In the genomic region with DNA sequence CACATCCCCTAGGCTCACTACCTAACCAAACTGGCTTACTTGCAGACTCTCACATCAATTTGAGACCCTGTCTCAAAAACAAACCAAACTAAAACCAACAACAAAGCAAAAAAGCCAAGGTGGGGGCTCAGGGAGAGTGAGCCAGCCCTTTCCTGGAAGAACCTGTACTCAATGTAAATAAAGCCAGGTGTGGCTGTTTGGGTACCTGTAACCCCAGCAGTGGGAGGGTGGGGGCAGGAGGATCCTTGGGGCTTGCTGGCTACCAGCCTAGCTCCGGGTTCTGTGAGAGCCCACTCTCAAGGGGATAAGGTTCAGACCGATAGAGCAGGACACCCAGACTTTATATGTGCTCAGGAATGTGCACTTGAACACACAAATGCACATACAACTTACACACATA, we compare ENCODE assay signal across 20 mouse cellular contexts. TPM values are rescaled to one million over a fixed set of nuclear protein-coding genes. Genes with fewer than 3 reads are reported as not detected.
DNase-seq lines count a peak whose midpoint lies in the region; ATAC-seq and TF ChIP-seq lines count a peak whose summit lies in the region.
"Had no signal": no experiment of that assay in that cellular context is flagged by ENCODE, and none has a peak within 500 bp of the region (broad histone marks: within the 10 kb centered on the region; RNA-seq: fewer than 3 reads in every experiment).

No protein-coding gene starts in this region.

- H3K27me3 ChIP-seq in ES-Bruce4 (ENCODE audit: control insufficient read depth, insufficient read depth, low read length, poor library complexity, severe bottlenecking): no peaks in the 10 kb centered on the region
- no peaks in the 10 kb centered on the region for H3K27me3 ChIP-seq in stomach, embryonic 14.5 days (ENCODE audit: control insufficient read depth, insufficient read depth, low read length)
- no peaks in the 10 kb centered on the region for H3K27me3 ChIP-seq in stomach, postnatal 0 days (ENCODE audit: control insufficient read depth, insufficient read depth, low read length)
- no peaks in the 10 kb centered on the region for H3K27me3 ChIP-seq in heart, adult 2 months (ENCODE audit: control insufficient read depth, insufficient read depth, low read length)
- H3K27me3 ChIP-seq: hindbrain, embryonic 12.5 days; hindbrain, embryonic 15.5 days had no signal

- no peak for TF ChIP-seq CTCF in ES-Bruce4 (IDR thresholded peaks at IDR 0.05; ENCODE audit: low read depth, low read length)
- no peak for TF ChIP-seq CTCF in stomach, postnatal 0 days (IDR thresholded peaks at IDR 0.05; ENCODE audit: low read depth)
- no peak for TF ChIP-seq CTCF in heart, adult 2 months (IDR thresholded peaks at IDR 0.05)

- no peak overlapping the region for H3K4me3 ChIP-seq in ES-Bruce4 (ENCODE audit: low read depth, low read length)
- H3K4me3 ChIP-seq in stomach, embryonic 14.5 days (ENCODE audit: low read depth, low read length): no peak overlapping the region
- H3K4me3 ChIP-seq in stomach, postnatal 0 days (ENCODE audit: low read depth, low read length): no peak overlapping the region
- no peak overlapping the region for H3K4me3 ChIP-seq in heart, adult 2 months
- H3K4me3 ChIP-seq: hindbrain, embryonic 12.5 days; hindbrain, embryonic 15.5 days had no signal

- TF ChIP-seq POLR2A in ES-Bruce4 (IDR thresholded peaks at IDR 0.05; ENCODE audit: insufficient read depth, low read length): no peak
- TF ChIP-seq POLR2A in heart, adult 2 months (IDR thresholded peaks at IDR 0.05; ENCODE audit: insufficient read depth, low read depth, low read length): no peak

- H3K4me2 ChIP-seq in stomach, embryonic 14.5 days (replicated peaks; ENCODE audit: low read depth, low read length): no peak overlapping the region
- no peak overlapping the region for H3K4me2 ChIP-seq in stomach, postnatal 0 days (replicated peaks; ENCODE audit: low read depth)
- H3K4me2 ChIP-seq: heart, embryonic 11.5 days; hindbrain, embryonic 12.5 days; hindbrain, embryonic 15.5 days had no signal

- H3K79me2 ChIP-seq in heart, adult 2 months (replicated peaks; ENCODE audit: control insufficient read depth, insufficient read depth, low read length): no peaks in the 10 kb centered on the region

- 80% methylated on average over 2 of the region's 2 CpGs for WGBS in stomach, embryonic 14.5 days
- 72% methylated on average over 2 of the region's 2 CpGs for WGBS in stomach, postnatal 0 days
- 72% methylated on average over 2 of the region's 2 CpGs for WGBS in heart, adult 2 months

- peak; percentile 60; the same call in 1 of the 2 replicates for TF ChIP-seq EP300 in ES-Bruce4 (IDR thresholded peaks at IDR 0.05; ENCODE audit: insufficient read depth, low read depth, low read length)
- no peak for TF ChIP-seq EP300 in stomach, postnatal 0 days (optimal IDR thresholded peaks at IDR 0.05)
- no peak for TF ChIP-seq EP300 in heart, adult 2 months (IDR thresholded peaks at IDR 0.05; ENCODE audit: insufficient read depth, low read depth, low read length)

- peak overlapping the region; percentile 55 for H3K27ac ChIP-seq in ES-Bruce4 (ENCODE audit: insufficient read depth, low read length)
- H3K27ac ChIP-seq in stomach, embryonic 14.5 days (ENCODE audit: low read length): no peak overlapping the region
- no peak overlapping the region for H3K27ac ChIP-seq in stomach, postnatal 0 days (replicated peaks)
- no peak overlapping the region for H3K27ac ChIP-seq in heart, adult 2 months
- H3K27ac ChIP-seq: hindbrain, embryonic 12.5 days; hindbrain, embryonic 15.5 days had no signal

- H3K9me3 ChIP-seq in ES-Bruce4 (replicated peaks; ENCODE audit: control insufficient read depth, insufficient read depth, low read length, poor library complexity, severe bottlenecking): no peaks in the 10 kb centered on the region
- no peaks in the 10 kb centered on the region for H3K9me3 ChIP-seq in stomach, embryonic 14.5 days (ENCODE audit: control insufficient read depth, low read depth, low read length)
- H3K9me3 ChIP-seq in stomach, postnatal 0 days (ENCODE audit: control insufficient read depth, low read length): no peaks in the 10 kb centered on the region
- H3K9me3 ChIP-seq: G1E; hindbrain, embryonic 12.5 days; hindbrain, embryonic 15.5 days had no signal

- no peaks in the 10 kb centered on the region for H3K4me1 ChIP-seq in ES-Bruce4 (ENCODE audit: control insufficient read depth, insufficient read depth, low read length)
- H3K4me1 ChIP-seq in stomach, embryonic 14.5 days (ENCODE audit: control insufficient read depth, insufficient read depth, low read length): no peaks in the 10 kb centered on the region
- H3K4me1 ChIP-seq in stomach, postnatal 0 days (replicated peaks; ENCODE audit: control insufficient read depth, insufficient read depth): no peaks in the 10 kb centered on the region
- no peaks in the 10 kb centered on the region for H3K4me1 ChIP-seq in heart, adult 2 months (ENCODE audit: control insufficient read depth, insufficient read depth, low read length)
- H3K4me1 ChIP-seq: hindbrain, embryonic 12.5 days; hindbrain, embryonic 15.5 days had no signal

- H3K36me3 ChIP-seq in ES-Bruce4 (ENCODE audit: control insufficient read depth, insufficient read depth, low read length, poor library complexity, severe bottlenecking): peaks cover 66% of the 10 kb centered on the region
- H3K36me3 ChIP-seq in stomach, embryonic 14.5 days (ENCODE audit: control insufficient read depth, insufficient read depth, low read length): no peaks in the 10 kb centered on the region; the same call in 1 of the 2 replicates
- H3K36me3 ChIP-seq in stomach, postnatal 0 days (ENCODE audit: control insufficient read depth, insufficient read depth, low read length): no peaks in the 10 kb centered on the region
- H3K36me3 ChIP-seq in heart, adult 2 months (ENCODE audit: control insufficient read depth, insufficient read depth, low read length): no peaks in the 10 kb centered on the region
- H3K36me3 ChIP-seq: G1E had no signal

- intact Hi-C loops in heart, adult 2 months (cut with DNase I): no loop called here
- intact Hi-C loops in gastrocnemius, postnatal 14 days (cut with DNase I; ENCODE audit: low total_unique reads): no loop called here

- peak; percentile 44 for DNase-seq in ES-CJ7 (ENCODE audit: low read depth, low spot score)
- DNase-seq in stomach, postnatal 0 days (ENCODE audit: low spot score): peak; percentile 17
- DNase-seq in heart, adult 2 months: no peak
- DNase-seq in gastrocnemius, postnatal 14 days: no peak
- DNase-seq: adrenal gland, postnatal 10 days; adrenal gland, postnatal 36 days; cerebellum, adult 18-20 months; cerebellum, adult 9-10 months; cerebellum, postnatal 14 days; forebrain, postnatal 0 days; gastrocnemius, postnatal 36 days had no signal

- H3K9ac ChIP-seq in ES-Bruce4 (ENCODE audit: low read depth, poor library complexity, severe bottlenecking): no peak overlapping the region
- no peak overlapping the region for H3K9ac ChIP-seq in stomach, embryonic 14.5 days (replicated peaks; ENCODE audit: low read depth, low read length)
- no peak overlapping the region for H3K9ac ChIP-seq in stomach, postnatal 0 days (ENCODE audit: low read length)
- no peak overlapping the region for H3K9ac ChIP-seq in heart, adult 2 months (ENCODE audit: low read depth, low read length)
- H3K9ac ChIP-seq: forebrain, postnatal 0 days; hindbrain, embryonic 12.5 days; hindbrain, embryonic 15.5 days had no signal

- ATAC-seq in stomach, embryonic 14.5 days (ENCODE audit: insufficient number of reproducible peaks, insufficient read depth, low FRiP score, low read depth): peak; percentile 49; the same call in 1 of the 2 replicates
- peak; percentile 54; the same call in 1 of the 2 replicates for ATAC-seq in stomach, postnatal 0 days (ENCODE audit: low FRiP score, low TSS enrichment)
- ATAC-seq: CD4-positive, CD25-positive, alpha-beta regulatory T cell, adult 4 months; forebrain, embryonic 14.5 days; forebrain, postnatal 0 days; Patski had no signal

RNA-seq across cellular contexts. Expression of a gene that starts 25.6 kb away (rescaled TPM):
- polyA plus RNA-seq in ES-Bruce4 (2011; ENCODE audit: insufficient read depth, insufficient read length, low read depth, missing spikeins): 47.5 and 50.7 TPM in 2 replicates
- polyA plus RNA-seq in stomach, embryonic 14.5 days (2014; fragmentation: Nextera tagmentation; extraction: Ambion mirVana): 36.5 and 37.6 TPM in 2 replicates
- polyA plus RNA-seq in stomach, postnatal 0 days (2015; fragmentation: Nextera tagmentation; extraction: Ambion mirVana): 19.2 and 19.7 TPM in 2 replicates
- 10 to 100 TPM; 39.3 to 40.8 TPM for total RNA-seq in heart, adult 2 months (2021)
- 17.3 and 32.5 TPM in 2 replicates for polyA plus RNA-seq in heart, adult 2 months (2012; rRNA removed)
- total RNA-seq in gastrocnemius, postnatal 14 days (2021): 10 to 100 TPM; 40.6 to 43.9 TPM

RNA-seq across cellular contexts. Expression of a gene that starts 26.9 kb away (rescaled TPM):
- polyA plus RNA-seq in ES-Bruce4 (2011; ENCODE audit: insufficient read depth, insufficient read length, low read depth, missing spikeins): 49.1 and 52.3 TPM in 2 replicates
- 10.4 and 10.5 TPM in 2 replicates for polyA plus RNA-seq in stomach, embryonic 14.5 days (2014; fragmentation: Nextera tagmentation; extraction: Ambion mirVana)
- polyA plus RNA-seq in stomach, postnatal 0 days (2015; fragmentation: Nextera tagmentation; extraction: Ambion mirVana): 2.3 and 2.8 TPM in 2 replicates
- 10 to 100 TPM; 11.8 to 13.8 TPM for total RNA-seq in heart, adult 2 months (2021)
- polyA plus RNA-seq in heart, adult 2 months (2012; rRNA removed): 14.0 and 26.9 TPM in 2 replicates
- total RNA-seq in gastrocnemius, postnatal 14 days (2021): 1 to 10 TPM; 6.0 to 8.2 TPM
- polyA plus RNA-seq: G1E had no signal

Comparison
In these comparisons a context has a peak if more than half of its experiments do, and no peak if none do; other contexts are left out.
1. DNase-seq: peak in ES-CJ7 (single experiment) and stomach, postnatal 0 days (single experiment); none in heart, adult 2 months (0 of 2) and gastrocnemius, postnatal 14 days (single experiment).